Mouse (Mus musculus): ENCODE measurements around the gene Galnt18. TPM values are rescaled to one million over a fixed set of nuclear protein-coding genes. Genes with fewer than 3 reads are reported as not detected.

Gene Galnt18
- polyA plus RNA-seq, 1 experiment: 11.9 TPM

DNA sequence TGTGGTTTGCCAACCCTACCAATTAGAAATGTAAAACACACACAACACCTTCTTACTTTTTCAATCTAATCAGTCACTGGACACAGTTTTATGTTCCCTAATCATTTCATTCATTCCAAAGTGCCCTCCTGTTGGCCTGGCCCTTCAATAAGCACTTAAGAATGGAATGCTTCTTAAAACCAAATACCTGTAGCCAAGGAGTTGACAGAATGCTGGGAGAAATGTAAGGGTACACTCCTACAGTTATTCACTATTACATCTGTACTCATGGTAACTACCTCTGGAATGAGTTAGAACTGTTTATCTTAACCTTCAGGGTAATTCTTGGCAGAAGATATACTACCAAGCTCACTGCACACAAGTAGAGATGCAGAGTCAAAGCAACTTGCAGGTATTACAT, 15.3 kb upstream of the Galnt18 start:
- no peak overlapping the region for H3K4me3 ChIP-seq (ENCODE audit: insufficient read depth, poor library complexity, severe bottlenecking)
- no peaks in the 10 kb centered on the region for H3K79me3 ChIP-seq (ENCODE audit: low read depth)
- TF ChIP-seq MAX (IDR thresholded peaks at IDR 0.05): no peak
- TF ChIP-seq MYOD1 (IDR thresholded peaks at IDR 0.05; ENCODE audit: control insufficient read depth, insufficient read length, low read depth): no peak
- TF ChIP-seq FOSL1 (IDR thresholded peaks at IDR 0.05; ENCODE audit: insufficient read depth, low read length, poor library complexity, severe bottlenecking): no peak
- TF ChIP-seq CEBPB (IDR thresholded peaks at IDR 0.05; ENCODE audit: low read depth): no peak
- no peak for TF ChIP-seq MYOG (IDR thresholded peaks at IDR 0.05; ENCODE audit: control insufficient read depth, extremely low read depth, insufficient read length)
- H3K36me3 ChIP-seq (ENCODE audit: control insufficient read depth, insufficient read depth): no peaks in the 10 kb centered on the region
- no peaks in the 10 kb centered on the region for H3K27me3 ChIP-seq (ENCODE audit: control insufficient read depth, insufficient read depth, insufficient read length)
- H3ac ChIP-seq (ENCODE audit: control insufficient read depth, insufficient read length, low read depth): no peak overlapping the region
- H3K79me2 ChIP-seq (ENCODE audit: control insufficient read depth, insufficient read depth): no peaks in the 10 kb centered on the region

DNA sequence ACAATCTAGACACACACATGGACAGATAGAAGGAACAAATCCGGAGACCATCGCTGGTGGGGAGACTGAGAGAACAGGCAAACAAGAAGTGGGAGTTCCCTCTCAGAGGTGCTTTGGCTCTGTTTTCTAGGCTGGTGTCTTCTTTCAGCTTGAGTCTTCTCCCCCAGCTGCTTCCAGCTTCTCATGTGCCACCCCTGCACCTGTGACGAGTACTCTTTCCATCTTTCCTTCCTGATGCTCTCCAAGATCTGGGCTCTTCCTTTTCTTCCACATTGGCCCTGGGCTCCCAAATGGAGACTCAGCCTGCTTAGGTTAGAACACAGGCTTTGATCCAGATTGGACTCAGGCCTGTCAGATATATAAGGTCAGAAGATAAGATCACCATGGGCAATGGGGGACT, 12.4 kb upstream of the Galnt18 start:
- no peak overlapping the region for H3ac ChIP-seq (ENCODE audit: control insufficient read depth, insufficient read length, low read depth)
- H3K27me3 ChIP-seq (ENCODE audit: control insufficient read depth, insufficient read depth, insufficient read length): no peaks in the 10 kb centered on the region

DNA sequence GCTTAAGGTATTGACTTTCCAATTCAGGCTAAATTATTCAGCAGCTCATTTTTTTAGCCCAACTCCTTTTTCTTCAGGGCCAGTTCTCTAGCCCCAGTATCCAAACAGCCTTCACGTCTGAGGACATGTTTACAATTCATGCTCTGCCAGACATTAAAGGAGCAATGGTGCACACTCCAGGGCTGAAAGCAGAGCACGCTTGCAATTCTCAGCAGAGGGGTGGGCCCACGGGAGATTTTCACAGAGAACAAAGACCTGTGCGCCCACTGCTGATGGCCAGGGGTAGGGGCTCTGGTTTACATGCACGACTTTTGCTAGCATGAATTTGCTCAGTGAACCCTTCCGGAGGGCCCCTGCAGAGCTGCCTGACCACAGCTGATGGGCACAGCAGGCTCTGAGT, 11.6 kb upstream of the Galnt18 start:
- Histone ChIP-seq H3K36me3 (ENCODE audit: control insufficient read depth, insufficient read depth) (no peaks in the 10 kb centered on the region), H3ac (ENCODE audit: control insufficient read depth, insufficient read length, low read depth) (no peak overlapping the region), H3K79me2 (ENCODE audit: control insufficient read depth, insufficient read depth) (no peaks in the 10 kb centered on the region), H3K27me3 (ENCODE audit: control insufficient read depth, insufficient read depth, insufficient read length) (no peaks in the 10 kb centered on the region), H3K79me3 (ENCODE audit: low read depth) (no peaks in the 10 kb centered on the region), H3K4me3 (ENCODE audit: insufficient read depth, poor library complexity, severe bottlenecking) (no peak overlapping the region)
- no peak for TF ChIP-seq CTCF (IDR thresholded peaks at IDR 0.05; ENCODE audit: control insufficient read depth, insufficient read depth, insufficient read length)
- no peak for TF ChIP-seq MAX (IDR thresholded peaks at IDR 0.05)
- no peak for TF ChIP-seq FOSL1 (IDR thresholded peaks at IDR 0.05; ENCODE audit: insufficient read depth, low read length, poor library complexity, severe bottlenecking)
- TF ChIP-seq MYOG (IDR thresholded peaks at IDR 0.05; ENCODE audit: control insufficient read depth, extremely low read depth, insufficient read length): no peak
- TF ChIP-seq CEBPB (IDR thresholded peaks at IDR 0.05; ENCODE audit: low read depth): no peak

More for the DNA sequence above, 12.4 kb upstream of the Galnt18 start:
- Histone ChIP-seq H3K4me3 (ENCODE audit: insufficient read depth, poor library complexity, severe bottlenecking) (no peak overlapping the region), H3K36me3 (ENCODE audit: control insufficient read depth, insufficient read depth) (no peaks in the 10 kb centered on the region), H3K79me2 (ENCODE audit: control insufficient read depth, insufficient read depth) (no peaks in the 10 kb centered on the region), H3K79me3 (ENCODE audit: low read depth) (no peaks in the 10 kb centered on the region)
- TF ChIP-seq CTCF (IDR thresholded peaks at IDR 0.05; ENCODE audit: control insufficient read depth, insufficient read depth, insufficient read length): no peak
- TF ChIP-seq MYOG (IDR thresholded peaks at IDR 0.05; ENCODE audit: control insufficient read depth, extremely low read depth, insufficient read length): no peak

- no peaks in the 10 kb centered on the region for H3K79me2 ChIP-seq (ENCODE audit: control insufficient read depth, insufficient read depth)
- TF ChIP-seq FOSL1 (IDR thresholded peaks at IDR 0.05; ENCODE audit: insufficient read depth, low read length, poor library complexity, severe bottlenecking) (no peak), MYOD1 (IDR thresholded peaks at IDR 0.05; ENCODE audit: control insufficient read depth, insufficient read length, low read depth) (no peak), CEBPB (IDR thresholded peaks at IDR 0.05; ENCODE audit: low read depth) (no peak), MYOG (IDR thresholded peaks at IDR 0.05; ENCODE audit: control insufficient read depth, extremely low read depth, insufficient read length) (no peak), CTCF (IDR thresholded peaks at IDR 0.05; ENCODE audit: control insufficient read depth, insufficient read depth, insufficient read length) (no peak), MAX (IDR thresholded peaks at IDR 0.05) (no peak), USF1 (IDR thresholded peaks at IDR 0.05; ENCODE audit: low read depth) (no peak)
- no peak overlapping the region for H3ac ChIP-seq (ENCODE audit: control insufficient read depth, insufficient read length, low read depth)
- no peaks in the 10 kb centered on the region for H3K27me3 ChIP-seq (ENCODE audit: control insufficient read depth, insufficient read depth, insufficient read length)
- no peak overlapping the region for H3K4me3 ChIP-seq (ENCODE audit: insufficient read depth, poor library complexity, severe bottlenecking)
- no peaks in the 10 kb centered on the region for H3K36me3 ChIP-seq (ENCODE audit: control insufficient read depth, insufficient read depth)
- no peaks in the 10 kb centered on the region for H3K79me3 ChIP-seq (ENCODE audit: low read depth)
Observed at GRCm38 (mm10) chr7:111787921-111788320, 8.1 kb upstream of the Galnt18 start.

DNA sequence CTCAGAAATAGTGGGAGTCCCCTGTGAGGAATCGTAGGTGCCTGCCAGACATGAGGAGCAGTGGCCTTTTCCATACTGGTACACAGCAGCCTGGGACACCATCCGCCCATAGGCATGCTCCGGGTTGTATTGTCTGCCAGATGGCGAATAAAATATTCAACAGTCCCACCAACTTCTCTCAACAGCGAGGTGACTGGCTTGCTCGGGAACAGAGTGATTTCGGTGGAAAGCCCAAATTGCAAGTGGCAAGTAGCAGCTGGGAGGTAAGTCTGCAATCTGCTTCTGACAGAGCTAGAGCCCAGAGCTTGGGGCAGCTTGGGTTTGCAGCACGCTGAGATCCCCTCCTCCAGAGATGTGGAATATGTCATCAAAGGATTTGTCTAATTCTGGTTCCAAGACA, 5.7 kb upstream of the Galnt18 start:
- no peaks in the 10 kb centered on the region for H3K79me3 ChIP-seq (ENCODE audit: low read depth)
- no peak overlapping the region for H3K4me3 ChIP-seq (ENCODE audit: insufficient read depth, poor library complexity, severe bottlenecking)
- no peaks in the 10 kb centered on the region for H3K36me3 ChIP-seq (ENCODE audit: control insufficient read depth, insufficient read depth)
- no peaks in the 10 kb centered on the region for H3K79me2 ChIP-seq (ENCODE audit: control insufficient read depth, insufficient read depth)
- no peaks in the 10 kb centered on the region for H3K27me3 ChIP-seq (ENCODE audit: control insufficient read depth, insufficient read depth, insufficient read length)
- TF ChIP-seq MAX (IDR thresholded peaks at IDR 0.05): no peak
- TF ChIP-seq USF1 (IDR thresholded peaks at IDR 0.05; ENCODE audit: low read depth): no peak
- TF ChIP-seq MYOG (IDR thresholded peaks at IDR 0.05; ENCODE audit: control insufficient read depth, extremely low read depth, insufficient read length): no peak
- no peak overlapping the region for H3ac ChIP-seq (ENCODE audit: control insufficient read depth, insufficient read length, low read depth)

DNA sequence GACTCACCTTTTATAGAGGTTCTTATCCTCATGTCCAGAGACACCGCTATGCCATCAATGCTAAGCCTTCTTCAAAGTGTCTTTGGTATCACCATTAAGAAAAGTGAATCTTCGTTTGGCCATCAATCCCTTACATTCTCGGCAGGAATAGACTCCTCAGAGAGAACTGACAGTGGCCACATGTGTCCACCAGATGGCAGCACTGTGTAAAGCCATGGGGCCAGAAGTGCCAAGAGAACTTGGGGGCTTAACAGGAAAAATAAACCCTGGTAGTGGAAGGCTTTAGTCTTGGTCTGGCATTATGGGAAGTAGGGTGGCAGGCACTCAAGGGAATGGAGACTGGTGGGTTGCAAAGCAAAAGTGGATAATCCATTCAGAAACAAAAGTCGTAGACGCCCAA, 2.3 kb upstream of the Galnt18 start:
- Histone ChIP-seq H3K79me3 (ENCODE audit: low read depth) (no peaks in the 10 kb centered on the region), H3K36me3 (ENCODE audit: control insufficient read depth, insufficient read depth) (no peaks in the 10 kb centered on the region), H3K79me2 (ENCODE audit: control insufficient read depth, insufficient read depth) (no peaks in the 10 kb centered on the region), H3K4me3 (ENCODE audit: insufficient read depth, poor library complexity, severe bottlenecking) (no peak overlapping the region), H3K27me3 (ENCODE audit: control insufficient read depth, insufficient read depth, insufficient read length) (no peaks in the 10 kb centered on the region), H3ac (ENCODE audit: control insufficient read depth, insufficient read length, low read depth) (no peak overlapping the region)
- TF ChIP-seq FOSL1 (IDR thresholded peaks at IDR 0.05; ENCODE audit: insufficient read depth, low read length, poor library complexity, severe bottlenecking) (no peak), CTCF (IDR thresholded peaks at IDR 0.05; ENCODE audit: control insufficient read depth, insufficient read depth, insufficient read length) (peak; percentile 39), USF1 (IDR thresholded peaks at IDR 0.05; ENCODE audit: low read depth) (no peak)

All from C2C12 (cell line).